Mouse (Mus musculus) layer of hippocampus, postnatal 14 days (tissue): ENCODE measurements around the gene Ms4a18. TPM values are rescaled to one million over a fixed set of nuclear protein-coding genes. Genes with fewer than 3 reads are reported as not detected.
"Not testable (repeated sequence)": the region's sequence is repeated elsewhere in the genome, so short reads cannot be mapped to it uniquely, and the experiment has no call there.

ENCODE experiments used
- DNase-seq, 2 experiments: peaks; one replicate each; pipeline ENCODE4 v3.0.0; 2021 to 2022; ENCODE audit warnings: low spot score in 2 of 2, mixed read lengths in 1 of 2
- long read RNA-seq, 2 experiments: library from polyadenylated mRNA; stranded (forward); transcript quantifications; one replicate each; pipeline ENCODE4 v2.0.0; 2021
- total RNA-seq, 2 experiments: library from RNA; stranded (reverse); gene quantifications; 2 replicates each; pipeline ENCODE4 v1.2.3; 2021

Ms4a18 gene
- total RNA-seq, result not detected
- long read RNA-seq, experiment 1, result 0 reads
- long read RNA-seq, experiment 2, result 0 reads

GRCm38 (mm10) chr19:11017891-11018290 is at the start of gene Ms4a18:
Gene Ms4a18, minus strand, starts transcription at chr19:11018031.
- no peak for DNase-seq

- DNase-seq, result no peak
Measured at GRCm38 (mm10) chr19:11065202-11065875, 47.5 kb upstream of the Ms4a18 start.

GRCm38 (mm10) chr19:11060900-11061299 is 43.1 kb upstream of the Ms4a18 start:
- DNase-seq, result no peak

- no peak for DNase-seq
Measured at GRCm38 (mm10) chr19:11059967-11060366, 42.1 kb upstream of the Ms4a18 start.

- not testable (repeated sequence) for DNase-seq
Measured at GRCm38 (mm10) chr19:11055700-11056099, 37.9 kb upstream of the Ms4a18 start.

GRCm38 (mm10) chr19:11053277-11053676 is 35.4 kb upstream of the Ms4a18 start:
- no peak for DNase-seq

GRCm38 (mm10) chr19:11052877-11053276 is 35.0 kb upstream of the Ms4a18 start:
- no peak for DNase-seq

- DNase-seq, result no peak
Measured at GRCm38 (mm10) chr19:11050286-11050685, 32.5 kb upstream of the Ms4a18 start.

- DNase-seq, result no peak
Measured at GRCm38 (mm10) chr19:11049426-11049825, 31.6 kb upstream of the Ms4a18 start.

- DNase-seq, result no peak
Measured at GRCm38 (mm10) chr19:11048503-11048902, 30.7 kb upstream of the Ms4a18 start.

- no peak for DNase-seq
Measured at GRCm38 (mm10) chr19:11048009-11048408, 30.2 kb upstream of the Ms4a18 start.

- peak; percentile 2 to 9 for DNase-seq
Measured at GRCm38 (mm10) chr19:11044996-11045711, 27.3 kb upstream of the Ms4a18 start.

GRCm38 (mm10) chr19:11044671-11044995 is 26.8 kb upstream of the Ms4a18 start:
- no peak for DNase-seq

- DNase-seq, result no peak
Measured at GRCm38 (mm10) chr19:11037570-11037969, 19.7 kb upstream of the Ms4a18 start.

GRCm38 (mm10) chr19:11022382-11022781 is 4.6 kb upstream of the Ms4a18 start:
- DNase-seq, result no peak

GRCm38 (mm10) chr19:11017251-11017650 is 580 bp downstream of the Ms4a18 start:
- DNase-seq, result no peak

GRCm38 (mm10) chr19:11015998-11016397 is 1.8 kb downstream of the Ms4a18 start:
- DNase-seq, result no peak

- no peak for DNase-seq
Measured at GRCm38 (mm10) chr19:11015468-11015867, 2.4 kb downstream of the Ms4a18 start.

- DNase-seq, result no peak
Measured at GRCm38 (mm10) chr19:10993150-10993549, 24.7 kb downstream of the Ms4a18 start, which contains the start of gene Ms4a15. Gene Ms4a15, minus strand, starts transcription at chr19:10993250.

GRCm38 (mm10) chr19:10991911-10992310 is 25.9 kb downstream of the Ms4a18 start:
- no peak for DNase-seq

- no peak for DNase-seq
Measured at GRCm38 (mm10) chr19:10990751-10991150, 27.1 kb downstream of the Ms4a18 start.

- DNase-seq, result no peak
Measured at GRCm38 (mm10) chr19:10988563-10988962, 29.3 kb downstream of the Ms4a18 start.

GRCm38 (mm10) chr19:10985889-10986288 is 31.9 kb downstream of the Ms4a18 start:
- no peak for DNase-seq
